In the genomic region with DNA sequence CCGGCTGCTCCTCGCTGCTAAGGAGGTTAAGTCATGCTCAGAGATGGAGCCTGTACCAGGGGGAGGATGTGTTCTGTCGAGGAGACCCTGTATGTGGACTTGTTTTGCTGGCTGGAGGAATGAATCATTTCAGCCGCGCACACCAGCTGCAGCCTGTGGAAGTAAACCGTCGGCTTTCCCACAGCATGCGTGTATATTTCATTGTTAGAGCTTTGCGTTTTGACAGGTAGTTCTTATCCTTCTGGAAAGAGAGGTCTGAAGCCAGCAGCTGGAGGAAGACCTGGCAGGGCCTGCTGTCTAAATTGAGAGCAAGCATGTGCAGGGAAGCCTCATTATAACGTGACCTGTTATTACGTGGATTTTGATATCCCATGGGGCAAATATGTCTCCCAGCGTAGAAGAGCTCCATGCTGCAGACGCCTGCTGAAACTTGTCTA, we compare ENCODE assay signal across 8 mouse cellular contexts.
DNase-seq lines count a peak whose midpoint lies in the region; ATAC-seq lines count a peak whose summit lies in the region.
"Had no signal": no experiment of that assay in that cellular context is flagged by ENCODE, and none has a peak within 500 bp of the region (broad histone marks: within the 10 kb centered on the region; RNA-seq: fewer than 3 reads in every experiment).

No protein-coding gene starts in this region.

- no peaks in the 10 kb centered on the region for H3K9me3 ChIP-seq in hindbrain, embryonic 13.5 days
- no peaks in the 10 kb centered on the region for H3K9me3 ChIP-seq in hindbrain, embryonic 11.5 days (ENCODE audit: control insufficient read depth, low read length)
- no peaks in the 10 kb centered on the region for H3K9me3 ChIP-seq in midbrain, embryonic 15.5 days
- no peaks in the 10 kb centered on the region for H3K9me3 ChIP-seq in midbrain, embryonic 13.5 days
- H3K9me3 ChIP-seq in limb, embryonic 11.5 days (ENCODE audit: control insufficient read depth, low read length) = no peaks in the 10 kb centered on the region
- H3K9me3 ChIP-seq in stomach, embryonic 16.5 days (replicated peaks; ENCODE audit: control insufficient read depth, low read length) = no peaks in the 10 kb centered on the region

- no peak for ATAC-seq in hindbrain, embryonic 13.5 days (ENCODE audit: low FRiP score)
- ATAC-seq in hindbrain, embryonic 11.5 days (ENCODE audit: low FRiP score) = no peak
- 0 out of 2 replicates have a peak, but pooled peaks have one; percentile 45 for ATAC-seq in midbrain, embryonic 15.5 days (replicated peaks)
- no peak for ATAC-seq in midbrain, embryonic 13.5 days
- ATAC-seq in limb, embryonic 11.5 days (ENCODE audit: insufficient number of reproducible peaks, low FRiP score, low TSS enrichment, low read depth) = no peak
- peak; percentile 68; the same call in 1 of the 2 replicates for ATAC-seq in stomach, embryonic 16.5 days (ENCODE audit: insufficient read depth, low FRiP score)

- H3K27ac ChIP-seq in hindbrain, embryonic 13.5 days = peak overlapping the region; percentile 68
- no peak overlapping the region for H3K27ac ChIP-seq in hindbrain, embryonic 11.5 days (ENCODE audit: low read depth, low read length)
- H3K27ac ChIP-seq in midbrain, embryonic 15.5 days = 0 out of 2 replicates have a peak overlapping the region, but pooled peaks have one; percentile 1
- no peak overlapping the region; the same call in 1 of the 2 replicates for H3K27ac ChIP-seq in midbrain, embryonic 13.5 days
- H3K27ac ChIP-seq in limb, embryonic 11.5 days (replicated peaks; ENCODE audit: low read depth, low read length) = no peak overlapping the region
- H3K27ac ChIP-seq in stomach, embryonic 16.5 days (ENCODE audit: low read length) = peak overlapping the region; percentile 28

- H3K27me3 ChIP-seq in hindbrain, embryonic 13.5 days = peaks cover 7% of the 10 kb centered on the region; the same call in 1 of the 2 replicates
- no peaks in the 10 kb centered on the region for H3K27me3 ChIP-seq in hindbrain, embryonic 11.5 days (ENCODE audit: control insufficient read depth, insufficient read depth, low read length)
- no peaks in the 10 kb centered on the region for H3K27me3 ChIP-seq in midbrain, embryonic 15.5 days (replicated peaks)
- no peaks in the 10 kb centered on the region for H3K27me3 ChIP-seq in midbrain, embryonic 13.5 days
- no peaks in the 10 kb centered on the region for H3K27me3 ChIP-seq in limb, embryonic 11.5 days (ENCODE audit: control insufficient read depth, insufficient read depth, low read length)
- H3K27me3 ChIP-seq in stomach, embryonic 16.5 days (ENCODE audit: control insufficient read depth, insufficient read depth, low read length) = no peaks in the 10 kb centered on the region

- no peak overlapping the region for H3K4me3 ChIP-seq in hindbrain, embryonic 13.5 days
- H3K4me3 ChIP-seq in hindbrain, embryonic 11.5 days (ENCODE audit: low read depth, low read length) = no peak overlapping the region
- H3K4me3 ChIP-seq in midbrain, embryonic 15.5 days = no peak overlapping the region
- no peak overlapping the region for H3K4me3 ChIP-seq in midbrain, embryonic 13.5 days (replicated peaks)
- H3K4me3 ChIP-seq in limb, embryonic 11.5 days (ENCODE audit: low read depth, low read length) = no peak overlapping the region
- no peak overlapping the region for H3K4me3 ChIP-seq in stomach, embryonic 16.5 days (replicated peaks; ENCODE audit: low read length)

- H3K4me2 ChIP-seq in hindbrain, embryonic 13.5 days = no peak overlapping the region
- H3K4me2 ChIP-seq in hindbrain, embryonic 11.5 days (replicated peaks; ENCODE audit: low read depth, low read length) = no peak overlapping the region
- no peak overlapping the region for H3K4me2 ChIP-seq in midbrain, embryonic 15.5 days
- no peak overlapping the region for H3K4me2 ChIP-seq in midbrain, embryonic 13.5 days (replicated peaks)
- H3K4me2 ChIP-seq in limb, embryonic 11.5 days (ENCODE audit: low read depth, severe bottlenecking) = no peak overlapping the region
- H3K4me2 ChIP-seq in stomach, embryonic 16.5 days (ENCODE audit: low read depth, low read length) = no peak overlapping the region; the same call in 1 of the 2 replicates
- H3K4me2 ChIP-seq: heart, embryonic 11.5 days had no signal

- no peak overlapping the region for H3K9ac ChIP-seq in hindbrain, embryonic 13.5 days
- no peak overlapping the region for H3K9ac ChIP-seq in hindbrain, embryonic 11.5 days (ENCODE audit: low read depth, low read length)
- no peak overlapping the region for H3K9ac ChIP-seq in midbrain, embryonic 15.5 days
- H3K9ac ChIP-seq in midbrain, embryonic 13.5 days (replicated peaks) = no peak overlapping the region
- no peak overlapping the region for H3K9ac ChIP-seq in limb, embryonic 11.5 days (ENCODE audit: low read length)
- H3K9ac ChIP-seq in stomach, embryonic 16.5 days (ENCODE audit: low read length) = no peak overlapping the region

- WGBS in hindbrain, embryonic 13.5 days = 60% methylated on average over 13 of the region's 13 CpGs
- WGBS in hindbrain, embryonic 11.5 days = 75% methylated on average over 13 of the region's 13 CpGs
- WGBS in midbrain, embryonic 15.5 days = 62% methylated on average over 13 of the region's 13 CpGs
- 67% methylated on average over 13 of the region's 13 CpGs for WGBS in midbrain, embryonic 13.5 days
- 50% methylated on average over 13 of the region's 13 CpGs for WGBS in limb, embryonic 11.5 days
- WGBS in stomach, embryonic 16.5 days = 27% methylated on average over 13 of the region's 13 CpGs

- DNase-seq in hindbrain, embryonic 11.5 days (ENCODE audit: low spot score) = no peak
- peak; percentile 45 for DNase-seq in limb, embryonic 11.5 days (ENCODE audit: low spot score)
- DNase-seq in adrenal gland, adult 2 months = no peak

- H3K36me3 ChIP-seq in hindbrain, embryonic 13.5 days = no peaks in the 10 kb centered on the region
- no peaks in the 10 kb centered on the region for H3K36me3 ChIP-seq in hindbrain, embryonic 11.5 days (ENCODE audit: control insufficient read depth, insufficient read depth, low read length)
- H3K36me3 ChIP-seq in midbrain, embryonic 15.5 days (replicated peaks) = no peaks in the 10 kb centered on the region
- no peaks in the 10 kb centered on the region for H3K36me3 ChIP-seq in midbrain, embryonic 13.5 days
- no peaks in the 10 kb centered on the region for H3K36me3 ChIP-seq in limb, embryonic 11.5 days (ENCODE audit: control insufficient read depth, insufficient read depth, low read length)
- no peaks in the 10 kb centered on the region for H3K36me3 ChIP-seq in stomach, embryonic 16.5 days (ENCODE audit: control insufficient read depth, insufficient read depth, low read length)

- peaks cover 19% of the 10 kb centered on the region for H3K4me1 ChIP-seq in hindbrain, embryonic 13.5 days (replicated peaks)
- H3K4me1 ChIP-seq in hindbrain, embryonic 11.5 days (replicated peaks; ENCODE audit: control insufficient read depth, insufficient read depth, low read length) = 0 out of 2 replicates have a peak, but pooled peaks cover 2% of the 10 kb centered on the region
- 0 out of 2 replicates have a peak, but pooled peaks cover 6% of the 10 kb centered on the region for H3K4me1 ChIP-seq in midbrain, embryonic 15.5 days
- peaks cover 2% of the 10 kb centered on the region; the same call in 1 of the 2 replicates for H3K4me1 ChIP-seq in midbrain, embryonic 13.5 days (replicated peaks)
- peaks cover 22% of the 10 kb centered on the region for H3K4me1 ChIP-seq in limb, embryonic 11.5 days (ENCODE audit: control insufficient read depth, insufficient read depth, low read length)
- peaks cover 7% of the 10 kb centered on the region; the same call in 1 of the 2 replicates for H3K4me1 ChIP-seq in stomach, embryonic 16.5 days (ENCODE audit: control insufficient read depth, insufficient read depth, low read length)

Comparison
In these comparisons a context has a peak if more than half of its experiments do, and no peak if none do; other contexts are left out.
1. ATAC-seq: peak in midbrain, embryonic 15.5 days (single experiment) and stomach, embryonic 16.5 days (single experiment); none in hindbrain, embryonic 13.5 days (single experiment), hindbrain, embryonic 11.5 days (single experiment), midbrain, embryonic 13.5 days (single experiment) and limb, embryonic 11.5 days (single experiment).
2. H3K27ac ChIP-seq: peak in hindbrain, embryonic 13.5 days (single experiment), midbrain, embryonic 15.5 days (single experiment) and stomach, embryonic 16.5 days (single experiment); none in hindbrain, embryonic 11.5 days (single experiment), midbrain, embryonic 13.5 days (single experiment) and limb, embryonic 11.5 days (single experiment).